Mouse (Mus musculus): Measurements from ENCODE around the gene Tmem98.

DNA sequence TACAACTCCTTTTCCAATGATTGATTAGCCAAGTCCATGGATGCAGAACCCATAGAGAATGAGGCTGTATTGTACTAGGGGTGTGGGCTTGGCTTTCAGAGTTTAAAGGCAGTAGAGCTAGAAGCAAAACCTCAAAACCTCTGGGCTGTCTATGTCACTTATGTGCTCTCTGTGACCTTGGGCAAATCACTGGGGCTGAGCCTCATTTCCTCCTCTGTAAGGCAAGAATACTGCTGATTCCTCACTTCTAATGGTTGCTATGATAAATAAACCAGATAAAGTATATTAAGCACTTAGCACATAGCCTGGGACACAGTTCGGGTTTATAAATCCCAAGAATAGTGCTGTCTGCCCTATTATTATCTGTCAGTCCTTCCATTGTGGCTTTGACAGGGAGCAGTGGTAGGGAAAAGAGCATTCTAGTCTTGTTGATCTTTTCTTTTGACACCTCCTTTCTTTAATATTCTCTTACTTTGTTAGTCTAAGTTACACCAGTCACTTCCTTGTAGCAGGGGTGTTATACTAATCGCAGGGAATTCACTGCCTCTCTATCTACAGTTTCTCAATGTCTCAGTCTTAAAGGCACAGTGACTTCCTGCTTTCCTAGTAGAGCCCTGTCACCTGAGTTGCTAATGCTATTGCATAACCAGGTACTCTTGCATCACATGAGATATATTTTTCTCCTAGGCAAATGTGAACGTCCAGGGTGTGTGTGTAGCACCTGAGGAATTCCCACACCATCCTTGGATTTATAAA is 18.1 kb upstream of the Tmem98 start:
- no peak for TF ChIP-seq POLR2A (IDR thresholded peaks at IDR 0.05; ENCODE audit: control insufficient read depth, extremely low read depth, insufficient read depth, low read length, poor library complexity)
- no peak for TF ChIP-seq CTCF (IDR thresholded peaks at IDR 0.05; ENCODE audit: borderline replicate concordance, control insufficient read depth, extremely low read depth, insufficient read depth, low read length, poor library complexity)
